Mouse (Mus musculus) macrophage (primary cell): ENCODE measurements around the gene Nmd3. TPM values are rescaled to one million over a fixed set of nuclear protein-coding genes. Genes with fewer than 3 reads are reported as not detected.

Source experiments
- H3K27ac ChIP-seq: fragments of 350-480 bp; formaldehyde crosslinking; 2 replicates; pipeline ENCODE4 v1.9.0; 2021
- H3K36me3 ChIP-seq: fragments of 350-480 bp; formaldehyde crosslinking; 2 replicates; pipeline ENCODE4 v1.9.0; 2021; ENCODE audit errors: inconsistent target
- H3K4me3 ChIP-seq: fragments of 350-480 bp; formaldehyde crosslinking; 2 replicates; pipeline ENCODE4 v1.9.0; 2021; ENCODE audit errors: inconsistent target
- H3K79me2 ChIP-seq: fragments of 350-480 bp; formaldehyde crosslinking; 2 replicates; pipeline ENCODE4 v1.9.0; 2021; ENCODE audit errors: inconsistent target
- WGBS: methylation state at CpG from one replicate; pipeline ENCODE4 v1.1.7; 2026; ENCODE audit warnings: inconsistent platforms; ENCODE audit not compliant: missing documents; 5-methylcytosine and 5-hydroxymethylcytosine counted together
- polyA plus RNA-seq: library from polyadenylated mRNA; stranded (reverse); fragments of 250-400 nt; gene quantifications from 3 replicates; pipeline ENCODE4 v1.2.4, GENCODE M21; 2018; ENCODE audit warnings: inconsistent platforms

The Nmd3 gene
- polyA plus RNA-seq, 1 experiment from 2014 or later, result 37.2 TPM

DNA sequence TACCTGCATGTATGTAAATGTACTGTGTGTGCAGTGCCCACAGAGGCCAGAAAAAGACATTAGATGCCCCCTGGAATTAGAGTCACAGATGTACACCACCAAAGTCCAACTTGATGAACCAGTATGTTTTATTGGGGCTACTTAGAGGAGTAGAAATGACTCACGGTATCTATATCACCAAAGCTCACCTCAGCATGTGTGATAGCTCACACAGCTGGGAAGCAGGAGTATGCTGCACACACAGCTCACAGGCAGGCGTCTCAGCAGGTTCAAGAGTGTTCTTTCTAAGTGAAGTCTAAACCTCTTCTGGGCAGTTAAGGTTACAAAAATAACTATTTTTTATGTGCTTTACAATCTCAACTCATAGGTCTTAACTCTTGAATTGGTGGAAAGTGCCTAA is 12.2 kb downstream of the Nmd3 start:
- H3K4me3 ChIP-seq, result no peak overlapping the region
- H3K27ac ChIP-seq, result no peak overlapping the region
- H3K36me3 ChIP-seq, result peaks cover 76% of the 10 kb centered on the region
- H3K79me2 ChIP-seq, result peaks cover 6% of the 10 kb centered on the region; the same call in 1 of the 2 replicates
- WGBS, result 93% methylated on average over 2 of the region's 2 CpGs

GRCm38 (mm10) chr3:69755192-69755591 is 33.4 kb downstream of the Nmd3 start:
- Histone ChIP-seq H3K27ac (no peak overlapping the region), H3K79me2 (no peaks in the 10 kb centered on the region), H3K4me3 (no peak overlapping the region), H3K36me3 (peaks cover 35% of the 10 kb centered on the region)
- 87% methylated on average over 3 of the region's 3 CpGs for WGBS

DNA sequence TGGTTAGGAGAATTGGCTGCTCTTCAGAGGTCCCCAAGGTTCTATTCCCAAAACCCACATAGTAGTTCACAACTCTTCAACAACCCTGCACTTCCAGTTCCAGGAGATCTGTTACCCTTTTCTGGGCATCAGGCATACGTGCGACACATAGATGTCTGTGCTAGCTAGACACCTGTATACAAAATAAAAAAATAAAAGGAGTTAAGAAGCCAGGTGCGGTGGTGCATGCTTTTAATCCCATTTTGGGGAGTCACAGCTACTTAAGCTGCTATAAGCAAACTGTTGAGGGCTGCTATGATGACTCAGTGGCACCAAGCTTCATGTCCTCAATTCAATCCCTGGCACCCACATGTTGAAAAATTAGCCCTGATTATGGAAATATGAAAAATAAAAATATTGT is 34.2 kb downstream of the Nmd3 start:
- Histone ChIP-seq H3K27ac (no peak overlapping the region), H3K4me3 (no peak overlapping the region), H3K79me2 (no peaks in the 10 kb centered on the region), H3K36me3 (peaks cover 27% of the 10 kb centered on the region)
- 97% methylated on average over 3 of the region's 3 CpGs for WGBS

GRCm38 (mm10) chr3:69756499-69756898 is 34.7 kb downstream of the Nmd3 start:
- H3K36me3 ChIP-seq, result peaks cover 25% of the 10 kb centered on the region
- H3K27ac ChIP-seq, result no peak overlapping the region
- H3K4me3 ChIP-seq, result no peak overlapping the region
- 27% methylated on average over 7 of the region's 7 CpGs for WGBS
- H3K79me2 ChIP-seq, result no peaks in the 10 kb centered on the region

DNA sequence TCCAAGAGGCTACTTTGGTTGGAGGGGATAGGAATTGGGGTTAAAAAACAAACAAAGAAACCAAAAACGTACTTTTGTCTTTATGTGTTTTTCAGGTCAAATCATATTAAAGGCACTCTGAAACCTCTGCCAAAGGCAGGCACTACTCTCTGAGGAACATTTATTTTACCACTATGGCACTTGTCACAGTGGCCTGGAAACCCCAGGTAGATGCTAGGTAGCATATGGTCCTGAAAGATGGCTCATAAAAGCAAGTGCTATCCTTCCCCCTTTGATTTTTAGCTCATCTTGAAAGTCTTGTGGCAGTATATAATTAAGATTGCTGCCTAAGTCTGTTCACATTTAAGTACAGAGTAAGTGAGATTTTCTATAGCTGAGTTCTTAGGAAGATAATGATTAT is 35.7 kb downstream of the Nmd3 start:
- Histone ChIP-seq H3K4me3 (no peak overlapping the region), H3K79me2 (no peaks in the 10 kb centered on the region), H3K36me3 (peaks cover 20% of the 10 kb centered on the region), H3K27ac (no peak overlapping the region)
- WGBS, result 100% methylated on average over 1 of the region's 1 CpGs

DNA sequence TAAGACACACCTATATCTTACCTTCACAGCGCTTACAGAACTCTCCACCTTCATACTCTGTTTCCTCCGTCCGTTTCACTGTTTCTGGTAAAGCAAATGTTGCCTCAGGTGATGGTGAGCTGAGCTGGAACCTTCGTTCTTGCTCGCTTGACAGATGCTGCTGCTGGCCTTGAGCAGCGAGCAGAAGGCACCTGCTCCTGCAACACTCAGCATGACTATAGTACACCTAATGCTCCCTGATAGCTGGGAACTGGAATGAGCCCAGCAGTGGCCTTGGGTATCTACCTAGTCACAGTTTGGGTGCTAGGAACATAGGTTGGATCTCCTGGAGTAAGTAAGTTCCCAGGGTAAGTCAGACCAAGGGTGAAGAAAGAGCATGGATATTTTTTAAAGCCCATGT is 38.3 kb downstream of the Nmd3 start:
- 98% methylated on average over 5 of the region's 6 CpGs for WGBS
- Histone ChIP-seq H3K4me3 (no peak overlapping the region), H3K36me3 (peaks cover 15% of the 10 kb centered on the region), H3K79me2 (no peaks in the 10 kb centered on the region), H3K27ac (no peak overlapping the region)

DNA sequence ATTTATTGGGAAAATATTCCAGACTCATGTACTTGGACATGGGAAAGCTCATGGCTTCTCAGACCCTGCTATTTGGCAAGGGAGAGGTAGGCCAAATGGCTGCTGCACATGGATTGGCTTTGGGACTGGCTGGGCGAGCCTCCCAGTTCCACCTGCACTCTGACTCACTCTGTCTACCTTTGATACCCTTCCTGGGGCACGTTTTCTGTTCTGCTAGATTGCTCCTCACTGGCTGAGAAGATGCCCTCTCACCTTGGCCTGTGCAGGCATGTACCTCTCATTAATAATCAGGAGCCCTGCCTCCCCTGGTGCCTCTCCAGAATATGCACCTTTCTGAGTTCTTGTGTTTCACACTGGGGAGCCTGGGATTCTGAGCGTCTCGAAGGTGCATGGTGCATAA is 39.4 kb downstream of the Nmd3 start:
- no peaks in the 10 kb centered on the region for H3K79me2 ChIP-seq
- H3K27ac ChIP-seq, result no peak overlapping the region
- 95% methylated on average over 4 of the region's 4 CpGs for WGBS
- H3K4me3 ChIP-seq, result no peak overlapping the region
- peaks cover 15% of the 10 kb centered on the region for H3K36me3 ChIP-seq

GRCm38 (mm10) chr3:69762838-69763368 is 41.1 kb downstream of the Nmd3 start:
- Histone ChIP-seq H3K4me3 (no peak overlapping the region), H3K36me3 (peaks cover 7% of the 10 kb centered on the region; the same call in 1 of the 2 replicates), H3K27ac (no peak overlapping the region), H3K79me2 (no peaks in the 10 kb centered on the region)
- WGBS, result 94% methylated on average over 6 of the region's 6 CpGs

DNA sequence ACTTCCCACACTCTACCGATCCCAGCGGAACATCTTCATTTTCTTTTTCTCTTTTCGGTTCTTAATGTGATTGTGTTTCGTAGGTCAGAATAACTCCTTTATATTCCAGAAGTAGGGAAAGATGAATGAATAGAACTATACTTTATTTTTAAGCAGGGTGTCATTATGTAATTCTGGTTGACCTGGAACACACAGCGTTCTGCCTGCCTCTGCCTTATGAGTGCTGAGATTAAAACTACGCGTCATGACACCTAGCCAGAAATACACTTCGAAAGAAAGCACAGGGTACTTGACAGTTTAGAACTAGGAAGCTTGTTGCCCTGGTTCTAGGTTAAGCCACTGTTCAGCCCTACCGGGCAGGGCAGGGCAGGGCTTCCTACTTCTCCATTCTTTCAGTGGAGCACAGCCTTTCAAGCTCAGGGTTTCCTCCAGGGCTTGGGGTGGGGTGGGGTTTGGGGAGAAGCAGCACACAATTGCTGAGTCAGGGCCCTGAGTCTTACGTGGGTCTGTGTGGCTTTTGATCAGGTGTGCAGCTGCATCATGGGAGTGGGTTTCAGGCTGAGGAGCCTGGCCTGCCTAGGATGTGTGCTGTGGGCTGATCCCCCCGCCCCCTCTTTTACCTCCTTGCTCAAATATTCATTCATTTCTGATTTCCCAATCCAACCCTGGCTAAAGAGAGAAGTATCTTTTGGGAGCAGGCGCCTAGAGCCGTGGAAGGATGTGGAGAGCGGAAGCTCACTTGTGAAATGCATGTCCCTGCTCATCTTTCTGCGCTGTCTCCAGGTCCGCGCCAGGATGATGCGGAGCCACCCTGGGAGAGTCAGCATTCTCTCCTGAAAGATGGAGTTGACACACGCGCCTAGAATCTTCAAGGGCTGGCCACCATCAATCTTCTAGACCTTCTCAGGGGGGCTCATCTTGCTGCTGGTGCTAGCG is 42.1 kb downstream of the Nmd3 start:
- 75% methylated on average over 21 of the region's 21 CpGs for WGBS
- Histone ChIP-seq H3K79me2 (no peaks in the 10 kb centered on the region), H3K36me3 (no peaks in the 10 kb centered on the region), H3K27ac (no peak overlapping the region), H3K4me3 (no peak overlapping the region)

- WGBS, result 92% methylated on average over 11 of the region's 11 CpGs
- Histone ChIP-seq H3K36me3 (no peaks in the 10 kb centered on the region), H3K27ac (no peak overlapping the region)
Measured at GRCm38 (mm10) chr3:69765206-69765605, 43.4 kb downstream of the Nmd3 start.

GRCm38 (mm10) chr3:69769150-69769549 is 47.4 kb downstream of the Nmd3 start:
- H3K4me3 ChIP-seq, result no peak overlapping the region
- no peaks in the 10 kb centered on the region for H3K79me2 ChIP-seq
- H3K27ac ChIP-seq, result no peak overlapping the region
- no peaks in the 10 kb centered on the region for H3K36me3 ChIP-seq
- 82% methylated on average over 4 of the region's 4 CpGs for WGBS

More at GRCm38 (mm10) chr3:69765206-69765605, 43.4 kb downstream of the Nmd3 start:
- H3K4me3 ChIP-seq, result no peak overlapping the region
- H3K79me2 ChIP-seq, result no peaks in the 10 kb centered on the region

- no peaks in the 10 kb centered on the region for H3K79me2 ChIP-seq
- WGBS, result 48% methylated on average over 4 of the region's 4 CpGs
- no peaks in the 10 kb centered on the region for H3K36me3 ChIP-seq
- no peak overlapping the region for H3K4me3 ChIP-seq
- H3K27ac ChIP-seq, result no peak overlapping the region
Measured at GRCm38 (mm10) chr3:69773356-69773755, 51.6 kb downstream of the Nmd3 start.

GRCm38 (mm10) chr3:69779246-69779796 is 57.5 kb downstream of the Nmd3 start:
- 81% methylated on average over 4 of the region's 4 CpGs for whole genome bisulfite sequencing
- Histone ChIP-seq H3K36me3 (no peaks in the 10 kb centered on the region), H3K79me2 (no peaks in the 10 kb centered on the region), H3K4me3 (no peak overlapping the region), H3K27ac (no peak overlapping the region)

GRCm38 (mm10) chr3:69792823-69793417 is 71.1 kb downstream of the Nmd3 start:
- 83% methylated on average over 3 of the region's 3 CpGs for WGBS
- Histone ChIP-seq H3K36me3 (no peaks in the 10 kb centered on the region), H3K27ac (no peak overlapping the region), H3K4me3 (no peak overlapping the region), H3K79me2 (no peaks in the 10 kb centered on the region)

- H3K36me3 ChIP-seq, result no peaks in the 10 kb centered on the region
- no peak overlapping the region for H3K4me3 ChIP-seq
- no peak overlapping the region for H3K27ac ChIP-seq
- H3K79me2 ChIP-seq, result no peaks in the 10 kb centered on the region
- 88% methylated on average over 4 of the region's 4 CpGs for WGBS
Measured at GRCm38 (mm10) chr3:69797533-69797932, 75.7 kb downstream of the Nmd3 start.
